Mouse (Mus musculus) erythroblast, embryonic 14.5 days (primary cell): ENCODE results near the gene Rinl.

Experiments used
- GATA1 ChIP-seq: IDR thresholded peaks from 2 replicates; pipeline ENCODE4 v1.6.1; 2012; ENCODE audit warnings: low read length, inconsistent platforms, mixed read lengths
- TAL1 ChIP-seq: IDR thresholded peaks from 3 replicates; pipeline ENCODE4 v1.6.1; 2012; ENCODE audit warnings: low read length, inconsistent platforms, mixed read lengths

DNA sequence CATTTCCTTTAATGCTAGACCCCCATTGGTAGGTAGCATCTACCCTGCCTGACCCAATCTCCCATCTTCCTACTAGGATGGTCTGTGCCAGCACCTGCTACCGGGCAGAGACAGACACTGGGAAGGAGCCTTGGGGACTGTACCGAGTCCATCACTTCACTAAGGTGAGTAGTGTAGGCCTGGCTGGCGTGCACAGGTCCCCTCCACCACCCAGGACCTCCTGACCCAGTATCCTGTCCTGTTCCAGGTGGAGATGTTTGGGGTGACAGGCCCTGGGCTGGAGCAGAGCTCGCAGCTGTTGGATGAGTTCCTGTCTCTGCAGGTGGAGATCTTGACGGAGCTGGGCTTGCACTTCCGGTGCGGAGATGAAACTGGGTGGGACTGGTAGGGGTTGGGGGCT is 38.8 kb upstream of the Rinl start:
- TF ChIP-seq TAL1 (no peak), GATA1 (no peak)
